Mouse (Mus musculus) lung, embryonic 14.5 days (tissue): ENCODE measurements around the gene Arhgap31. TPM values are rescaled to one million over a fixed set of nuclear protein-coding genes. Genes with fewer than 3 reads are reported as not detected.

ENCODE experiments used
- ATAC-seq: fragments of 200-750 bp; cut with Nextera tagmentation; 2 replicates; pipeline ENCODE4 v1.8.0; 2017; ENCODE audit warnings: mild to moderate bottlenecking, moderate TSS enrichment, moderate library complexity; ENCODE audit not compliant: insufficient read depth
- DNase-seq: peaks from one replicate; pipeline ENCODE4 v3.0.0-alpha.2; 2015
- H3K27ac ChIP-seq: fragments of 300-500 bp; sonication (generic); 2 replicates; pipeline ENCODE4 v1.5.1; 2014; ENCODE audit warnings: low read depth, mild to moderate bottlenecking, moderate library complexity
- H3K27me3 ChIP-seq: fragments of 300-500 bp; sonication (generic); 2 replicates; pipeline ENCODE4 v1.6.1; 2014; ENCODE audit warnings: low read length, control low read depth; ENCODE audit not compliant: insufficient read depth
- H3K36me3 ChIP-seq: fragments of 300-500 bp; sonication (generic); 2 replicates; pipeline ENCODE4 v1.6.1; 2014; ENCODE audit warnings: control low read depth; ENCODE audit not compliant: insufficient read depth
- H3K4me1 ChIP-seq: fragments of 300-500 bp; sonication (generic); 2 replicates; pipeline ENCODE4 v1.6.1; 2014; ENCODE audit warnings: antibody characterized with exemption, control low read depth; ENCODE audit not compliant: insufficient read depth
- H3K4me2 ChIP-seq: fragments of 300-500 bp; sonication (generic); 2 replicates; pipeline ENCODE4 v1.6.1; 2014; ENCODE audit warnings: mild to moderate bottlenecking
- H3K4me3 ChIP-seq: fragments of 300-500 bp; sonication (generic); 2 replicates; pipeline ENCODE4 v1.5.1; 2014; ENCODE audit warnings: low read depth, low read length
- H3K9ac ChIP-seq: fragments of 300-500 bp; sonication (generic); 2 replicates; pipeline ENCODE4 v1.6.1; 2014
- H3K9me3 ChIP-seq: fragments of 300-500 bp; sonication (generic); 2 replicates; pipeline ENCODE4 v1.6.1; 2016; ENCODE audit warnings: low read depth, low read length, control low read depth
- CTCF ChIP-seq: IDR thresholded peaks from 2 replicates; pipeline ENCODE4 v1.5.1; 2016; ENCODE audit warnings: antibody characterized with exemption, low read depth
- WGBS: fragments of 180-500 bp; shearing (Covaris S2); extraction: QIAGEN DNeasy Blood & Tissue Kit; methylation state at CpG from one replicate; pipeline ENCODE4 v1.1.7; 2014; 5-methylcytosine and 5-hydroxymethylcytosine counted together
- polyA plus RNA-seq: library from polyadenylated mRNA; unstranded; fragments of >200 nt; fragmentation: Nextera tagmentation; extraction: Ambion mirVana; gene quantifications from 2 replicates; pipeline ENCODE4 v1.2.1, GENCODE M21; 2014

Gene Arhgap31
- polyA plus RNA-seq, 1 experiment from 2014 or later: 21.6 TPM

- Histone ChIP-seq H3K9ac (no peak overlapping the region), H3K4me3 (no peak overlapping the region), H3K4me2 (0 out of 2 replicates have a peak overlapping the region, but pooled peaks have one; percentile 23), H3K4me1 (peaks cover 33% of the 10 kb centered on the region), H3K27ac (peak overlapping the region; percentile 65), H3K9me3 (no peaks in the 10 kb centered on the region), H3K36me3 (no peaks in the 10 kb centered on the region), H3K27me3 (no peaks in the 10 kb centered on the region)
- DNase-seq: peak; percentile 63
- WGBS: 73% methylated on average over 10 of the region's 10 CpGs
- TF ChIP-seq CTCF: no peak
- ATAC-seq: no peak
These were observed 61.3 kb downstream of the Arhgap31 start for GRCm38 (mm10) chr16:38651721-38652231.

GRCm38 (mm10) chr16:38651306-38651705 is 61.8 kb downstream of the Arhgap31 start:
- no peaks in the 10 kb centered on the region for H3K9me3 ChIP-seq
- ATAC-seq (no peak), DNase-seq (no peak)
- no peaks in the 10 kb centered on the region for H3K27me3 ChIP-seq
- H3K9ac ChIP-seq: no peak overlapping the region
- peak overlapping the region; percentile 65 for H3K27ac ChIP-seq
- WGBS: 84% methylated on average over 12 of the region's 12 CpGs
- no peaks in the 10 kb centered on the region for H3K36me3 ChIP-seq
- no peak overlapping the region for H3K4me3 ChIP-seq
- H3K4me1 ChIP-seq: peaks cover 33% of the 10 kb centered on the region
- H3K4me2 ChIP-seq: 0 out of 2 replicates have a peak overlapping the region, but pooled peaks have one; percentile 4
- TF ChIP-seq CTCF: no peak

- H3K36me3 ChIP-seq: no peaks in the 10 kb centered on the region
- DNase-seq: peak; percentile 53
- H3K27me3 ChIP-seq: no peaks in the 10 kb centered on the region
- ATAC-seq: peak; percentile 37
- peak overlapping the region; percentile 38; the same call in 1 of the 2 replicates for H3K27ac ChIP-seq
- no peak overlapping the region for H3K4me3 ChIP-seq
- 7% methylated on average over 11 of the region's 11 CpGs for WGBS
- no peak overlapping the region for H3K9ac ChIP-seq
- H3K4me1 ChIP-seq: peaks cover 28% of the 10 kb centered on the region
- peak overlapping the region; percentile 27; the same call in 1 of the 2 replicates for H3K4me2 ChIP-seq
- no peak for TF ChIP-seq CTCF
- no peaks in the 10 kb centered on the region for H3K9me3 ChIP-seq
These were observed 63.6 kb downstream of the Arhgap31 start for GRCm38 (mm10) chr16:38649431-38649827.

GRCm38 (mm10) chr16:38648783-38649430 is 64.2 kb downstream of the Arhgap31 start:
- ATAC-seq (peak; percentile 11; the same call in 1 of the 2 replicates), DNase-seq (peak; percentile 57)
- no peak for TF ChIP-seq CTCF
- WGBS: 50% methylated on average over 9 of the region's 9 CpGs
- Histone ChIP-seq H3K4me2 (peak overlapping the region; percentile 27; the same call in 1 of the 2 replicates), H3K9me3 (no peaks in the 10 kb centered on the region), H3K4me1 (peaks cover 23% of the 10 kb centered on the region), H3K36me3 (no peaks in the 10 kb centered on the region), H3K27ac (peak overlapping the region; percentile 86), H3K27me3 (no peaks in the 10 kb centered on the region), H3K9ac (no peak overlapping the region), H3K4me3 (no peak overlapping the region)

- Histone ChIP-seq H3K4me1 (peaks cover 15% of the 10 kb centered on the region), H3K9ac (no peak overlapping the region)
These were observed 64.9 kb downstream of the Arhgap31 start for GRCm38 (mm10) chr16:38648155-38648554.

GRCm38 (mm10) chr16:38644455-38644854 is 68.6 kb downstream of the Arhgap31 start:
- Histone ChIP-seq H3K9me3 (no peaks in the 10 kb centered on the region), H3K4me2 (no peak overlapping the region), H3K36me3 (no peaks in the 10 kb centered on the region), H3K9ac (no peak overlapping the region), H3K4me1 (peaks cover 6% of the 10 kb centered on the region; the same call in 1 of the 2 replicates), H3K27ac (no peak overlapping the region), H3K27me3 (no peaks in the 10 kb centered on the region), H3K4me3 (no peak overlapping the region)
- no peak for ATAC-seq
- no peak for DNase-seq
- no peak for TF ChIP-seq CTCF
- WGBS: 44% methylated on average over 2 of the region's 2 CpGs

More at GRCm38 (mm10) chr16:38648155-38648554, 64.9 kb downstream of the Arhgap31 start:
- H3K4me3 ChIP-seq: no peak overlapping the region
- peak overlapping the region; percentile 86 for H3K27ac ChIP-seq
- no peaks in the 10 kb centered on the region for H3K9me3 ChIP-seq
- H3K27me3 ChIP-seq: no peaks in the 10 kb centered on the region
- H3K4me2 ChIP-seq: no peak overlapping the region
- H3K36me3 ChIP-seq: no peaks in the 10 kb centered on the region
- ATAC-seq: peak; percentile 61
- peak; percentile 50 for DNase-seq
- 62% methylated on average over 5 of the region's 5 CpGs for WGBS
- TF ChIP-seq CTCF: no peak

- Histone ChIP-seq H3K27ac (0 out of 2 replicates have a peak overlapping the region, but pooled peaks have one; percentile 0), H3K27me3 (no peaks in the 10 kb centered on the region), H3K4me3 (no peak overlapping the region), H3K4me1 (no peaks in the 10 kb centered on the region; the same call in 1 of the 2 replicates), H3K4me2 (no peak overlapping the region), H3K9me3 (no peaks in the 10 kb centered on the region), H3K9ac (no peak overlapping the region), H3K36me3 (no peaks in the 10 kb centered on the region)
- no peak for TF ChIP-seq CTCF
- 40% methylated on average over 10 of the region's 10 CpGs for WGBS
- ATAC-seq (no peak), DNase-seq (peak; percentile 50)
These were observed 76.0 kb downstream of the Arhgap31 start for GRCm38 (mm10) chr16:38637085-38637484.
